Mouse (Mus musculus): ENCODE measurements around the gene Chpt1. TPM values are rescaled to one million over a fixed set of nuclear protein-coding genes. Genes with fewer than 3 reads are reported as not detected.
"Not testable (repeated sequence)": the region's sequence is repeated elsewhere in the genome, so short reads cannot be mapped to it uniquely, and the experiment has no call there.

Chpt1 gene
- total RNA-seq, 4 experiments from 2014 or later: 96.9 to 281 (median 196) TPM

DNA sequence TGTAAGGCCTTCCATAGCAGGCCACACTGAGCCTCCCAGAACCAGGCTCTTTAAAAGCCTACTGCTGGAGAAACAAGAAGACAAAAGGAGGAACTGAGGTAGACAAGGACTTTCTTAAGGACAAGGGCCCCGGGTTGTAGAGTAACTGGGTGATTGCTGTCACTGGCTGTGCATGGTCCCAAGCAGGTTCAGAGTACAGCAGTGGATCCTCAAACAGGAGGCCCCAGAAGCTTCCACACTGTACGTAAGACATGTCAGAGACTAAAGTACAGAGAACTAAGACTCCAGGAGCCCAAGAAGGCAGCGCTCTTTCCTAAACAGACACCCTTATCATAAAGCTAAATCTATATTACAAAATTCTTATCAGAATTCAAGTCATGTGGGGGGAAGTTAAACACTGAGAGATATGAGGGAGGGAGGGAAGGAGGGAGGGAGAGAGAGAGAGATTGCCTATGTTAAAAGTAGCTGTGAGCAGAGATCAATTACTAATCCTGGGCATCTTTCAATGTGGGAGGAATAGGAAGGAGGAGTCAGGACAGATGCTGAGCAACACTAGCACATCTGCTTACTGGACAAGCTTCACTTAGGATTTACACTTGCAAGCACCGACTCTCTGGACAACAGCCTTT lies 8.8 kb downstream of the Chpt1 start:
- no peak for DNase-seq

DNA sequence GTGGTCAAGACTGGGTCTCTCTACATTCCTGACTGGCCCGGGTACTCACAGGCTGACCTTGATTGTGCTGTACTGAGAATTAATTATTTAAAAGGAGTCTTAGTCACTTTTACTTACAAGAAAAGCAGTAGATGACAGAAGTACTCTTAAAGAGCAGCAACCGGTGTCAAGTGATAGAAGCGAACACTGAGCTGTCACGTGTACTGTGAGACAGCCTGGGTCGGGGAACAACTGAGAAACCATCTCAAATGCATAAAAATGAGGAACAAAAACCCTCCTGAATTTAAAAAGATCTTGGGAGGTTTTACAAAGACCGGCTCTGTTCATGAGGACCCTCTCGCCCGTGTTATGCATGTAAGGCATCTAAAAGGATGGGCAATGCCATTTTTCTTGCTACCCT lies 11.2 kb downstream of the Chpt1 start:
- no peak for DNase-seq

DNA sequence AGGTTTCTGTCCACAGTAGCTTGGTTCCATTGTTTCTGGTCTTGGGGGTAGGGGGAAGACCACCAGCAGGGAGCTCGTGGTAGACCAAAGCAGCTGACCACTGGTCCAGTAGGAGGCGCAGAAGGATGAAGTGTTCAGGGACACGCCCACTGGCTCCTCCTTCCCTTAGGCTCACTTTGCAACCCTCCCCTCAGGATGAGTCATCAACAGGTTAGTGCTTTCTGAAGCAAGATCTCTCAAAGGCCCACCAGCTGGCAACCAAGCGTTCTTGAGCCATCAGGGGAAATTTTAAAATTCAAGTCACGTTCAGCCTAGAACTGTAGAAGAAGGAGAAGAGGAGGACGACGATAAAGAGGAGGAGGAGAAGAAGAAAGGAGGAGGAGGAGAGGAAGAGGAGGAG lies 12.2 kb downstream of the Chpt1 start:
- no peak for DNase-seq

DNA sequence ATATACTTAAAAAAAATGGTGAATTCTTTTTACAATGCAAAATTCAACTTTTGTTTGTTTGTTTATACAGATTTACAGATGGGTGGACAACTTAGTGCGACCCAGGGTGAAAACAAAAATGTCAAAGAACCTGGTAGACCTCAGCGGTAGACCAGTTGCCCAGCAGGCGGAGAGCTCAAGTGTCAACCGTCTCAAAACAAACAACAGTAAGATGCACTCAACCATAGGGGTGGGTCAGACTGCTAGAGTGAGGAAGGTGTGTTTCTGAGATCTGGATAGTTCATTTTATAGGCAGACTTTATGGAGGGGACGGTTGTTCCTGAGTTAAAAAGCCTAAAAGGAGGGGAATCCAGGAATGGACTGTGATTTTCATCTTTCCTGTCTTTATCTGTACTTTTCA lies 15.2 kb downstream of the Chpt1 start:
- no peak for DNase-seq

DNA sequence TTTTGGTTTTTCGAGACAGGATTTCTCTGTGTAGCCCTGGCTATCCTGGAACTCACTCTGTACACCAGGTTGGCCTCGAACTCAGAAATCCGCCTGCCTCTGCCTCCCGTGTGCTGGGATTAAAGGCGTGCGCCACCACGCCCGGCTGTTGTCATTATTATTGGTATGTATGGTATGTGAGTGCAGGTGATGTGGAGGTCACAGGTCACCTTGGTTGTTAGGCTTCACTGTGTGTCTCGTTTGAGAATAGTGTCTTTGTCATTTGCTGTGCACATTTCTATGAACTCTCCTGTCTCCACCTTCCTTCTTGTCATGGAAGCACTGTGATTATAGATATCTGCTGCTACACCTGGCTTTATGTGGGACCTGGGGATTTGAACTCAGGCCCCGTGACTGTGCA lies 21.0 kb downstream of the Chpt1 start:
- DNase-seq: not testable (repeated sequence)

DNA sequence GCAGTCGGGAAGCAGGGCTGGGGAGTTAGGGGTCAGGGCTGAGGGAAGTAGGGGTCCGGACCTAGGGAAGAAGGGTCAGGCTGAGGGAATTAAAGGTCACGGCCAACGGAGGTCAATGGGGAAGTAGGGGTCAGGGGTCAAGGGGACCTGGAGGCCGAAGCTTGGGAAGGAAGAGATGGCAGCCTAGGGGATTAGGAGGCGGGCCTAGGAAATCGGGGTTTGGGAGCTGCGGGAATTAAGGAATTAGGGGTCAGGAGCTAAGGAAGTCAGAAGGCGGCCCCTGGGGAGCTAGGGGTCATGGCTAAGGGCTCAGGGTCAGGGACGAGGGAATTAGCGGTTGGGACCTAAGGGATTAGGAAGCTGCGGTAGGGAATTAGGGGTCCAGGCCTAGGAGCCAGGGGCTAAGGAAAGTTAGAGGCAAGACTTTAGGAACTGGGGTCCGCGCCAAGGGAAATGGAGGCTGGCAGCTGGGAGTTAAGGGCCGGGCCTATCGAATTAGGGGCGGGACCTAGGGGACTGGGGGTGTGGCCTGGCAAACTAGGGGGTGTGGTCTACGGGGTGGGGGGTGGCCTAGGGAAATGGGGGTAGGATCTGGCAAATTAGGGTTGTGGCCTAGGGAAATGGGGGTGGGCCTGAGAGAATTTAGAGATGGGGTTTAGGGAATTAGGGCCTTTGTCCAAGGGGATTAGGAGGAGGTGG lies 43.6 kb downstream of the Chpt1 start:
- DNase-seq: no peak

DNA sequence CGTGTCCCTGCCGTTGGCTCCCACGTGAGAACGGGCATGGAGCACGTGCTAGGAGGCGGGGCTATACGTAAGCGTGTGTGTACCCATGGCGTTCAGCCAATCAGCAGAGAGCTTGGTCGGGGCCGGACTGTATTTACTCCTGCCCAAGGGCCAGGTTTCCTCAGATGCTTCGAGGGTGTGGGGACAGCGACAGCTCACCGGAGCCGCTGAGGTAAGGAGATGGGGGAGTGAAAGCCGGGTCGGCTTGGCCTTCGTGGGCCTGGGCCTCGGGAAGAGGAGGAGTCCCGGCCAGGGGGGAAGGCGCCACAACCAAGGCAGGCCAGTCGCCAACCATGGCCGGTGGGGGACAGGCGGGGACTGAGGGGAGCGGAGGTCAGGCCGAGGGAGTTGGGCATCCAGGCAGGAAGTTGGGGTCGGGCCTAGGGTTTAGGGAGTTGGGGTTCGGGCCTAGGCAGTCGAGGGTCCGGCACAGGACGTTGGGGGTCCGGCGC lies 44.3 kb downstream of the Chpt1 start, which contains the start of gene Sycp3:
TSS of gene Sycp3 (plus strand) at position 68 of the 491 bp plus-strand sequence.
- DNase-seq: no peak

DNA sequence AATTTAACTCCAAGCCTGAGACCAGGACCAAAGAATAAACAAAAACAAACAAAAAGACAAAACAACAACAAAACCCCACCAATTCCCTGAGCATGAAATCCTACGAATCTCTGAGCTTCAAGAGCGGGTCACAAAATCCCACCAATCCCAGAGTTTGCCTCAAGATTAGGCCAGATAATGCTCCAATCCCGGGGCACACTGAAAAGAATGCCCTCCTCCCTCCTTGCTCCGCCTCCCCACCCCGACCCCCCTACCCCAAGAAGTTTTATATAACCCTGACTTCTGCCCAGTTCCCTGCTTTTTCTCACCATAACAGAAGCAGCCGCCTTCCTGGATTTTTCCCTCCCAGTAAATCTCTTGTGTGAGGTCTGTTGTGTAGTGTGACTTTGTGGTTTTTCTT lies 46.1 kb downstream of the Chpt1 start:
- no peak for DNase-seq

DNA sequence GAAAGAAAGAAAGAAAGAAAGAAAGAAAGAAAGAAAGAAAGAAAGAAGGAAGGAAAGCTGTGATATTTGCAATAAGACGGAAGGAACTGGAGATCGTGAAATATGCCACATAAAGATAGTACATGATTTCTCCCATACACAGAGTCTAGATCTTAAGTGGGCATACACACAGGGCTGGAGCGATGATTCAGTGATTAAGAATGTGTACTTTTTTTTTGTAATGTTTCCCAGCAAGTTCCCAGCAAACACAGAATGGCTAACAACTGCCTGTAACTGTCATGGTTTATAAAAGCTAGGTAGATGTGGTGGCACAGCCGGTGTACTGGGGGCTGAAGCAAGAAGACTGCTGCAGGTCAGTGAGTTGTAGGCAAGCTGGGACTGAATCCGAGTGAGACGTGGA lies 51.9 kb downstream of the Chpt1 start:
- no peak for DNase-seq

DNA sequence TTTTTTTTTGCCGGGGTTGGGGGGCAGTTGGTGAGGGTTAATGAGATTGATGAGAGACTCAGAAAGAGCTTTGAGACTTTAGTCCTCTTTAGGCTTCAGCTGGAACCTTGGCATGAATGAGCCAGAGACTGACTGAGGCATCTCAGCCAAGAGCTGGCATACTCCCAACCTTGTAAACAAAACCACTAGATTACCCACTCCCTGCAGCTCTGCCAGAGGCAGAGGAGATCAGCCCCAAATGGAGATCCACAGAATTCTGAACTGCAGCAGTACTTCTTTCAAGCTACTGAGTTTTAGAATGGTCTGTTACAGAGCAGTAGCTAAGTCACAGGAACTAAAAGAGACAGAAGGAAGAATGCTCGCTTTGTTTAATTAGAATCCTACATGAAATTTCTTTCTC lies 52.7 kb downstream of the Chpt1 start:
- DNase-seq: no peak

DNA sequence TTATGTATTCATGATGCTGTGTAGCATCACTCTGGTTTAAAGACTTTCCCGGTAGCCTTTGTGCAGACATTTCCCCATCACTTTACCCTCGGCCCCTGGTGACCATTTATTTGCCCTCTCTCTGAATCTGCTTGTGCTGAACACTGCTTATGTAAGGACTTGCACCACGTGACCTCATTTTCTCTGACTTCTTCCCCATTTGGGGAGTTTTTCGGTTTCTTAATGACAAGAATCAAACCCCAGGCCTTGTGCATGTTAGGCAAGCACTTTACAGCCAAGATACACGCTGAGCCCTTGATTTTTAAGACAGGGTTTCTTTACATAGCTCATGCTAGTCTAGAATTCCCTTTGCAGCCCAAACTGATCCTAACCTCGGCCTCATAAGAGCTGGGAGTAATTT lies 62.6 kb downstream of the Chpt1 start:
- DNase-seq: no peak

DNA sequence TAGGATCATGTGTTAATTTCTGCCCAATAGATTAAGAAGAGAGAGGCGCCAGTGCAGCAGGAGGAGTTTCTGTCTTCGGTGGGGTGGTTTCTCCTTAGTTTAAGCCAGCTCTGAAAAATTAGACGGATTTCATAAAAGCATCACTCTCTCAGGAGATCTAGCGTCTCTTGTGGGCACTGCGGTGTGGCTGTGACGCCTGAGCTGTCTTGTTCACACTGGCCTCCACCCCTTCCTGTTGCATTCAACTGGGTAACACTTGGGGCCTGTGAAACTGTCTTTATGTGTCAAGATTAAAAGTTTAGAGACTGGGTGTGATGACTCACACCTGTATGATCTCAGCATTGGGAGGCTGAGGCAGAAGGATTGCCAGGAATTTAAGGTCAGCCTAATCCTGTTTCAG lies 75.9 kb downstream of the Chpt1 start:
- no peak for DNase-seq

DNA sequence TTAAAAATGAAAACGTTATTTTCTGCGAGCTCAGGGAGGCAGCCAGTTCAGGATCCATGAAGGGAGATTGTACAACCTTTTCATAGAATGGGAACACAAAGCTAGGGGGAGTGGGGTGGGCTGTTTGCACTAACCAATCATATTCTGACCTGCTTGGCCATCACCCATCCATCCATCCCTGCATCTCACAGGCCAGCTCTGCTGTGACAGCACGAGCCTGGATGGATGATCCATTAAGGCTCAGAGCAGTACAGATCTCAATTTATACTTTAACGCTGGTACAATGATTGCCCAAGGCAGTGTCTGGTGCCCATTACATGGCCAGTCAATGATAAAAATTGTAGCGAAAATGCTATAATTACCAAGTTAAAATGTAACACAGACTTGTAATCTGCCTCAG lies 77.0 kb downstream of the Chpt1 start:
- no peak for DNase-seq

DNA sequence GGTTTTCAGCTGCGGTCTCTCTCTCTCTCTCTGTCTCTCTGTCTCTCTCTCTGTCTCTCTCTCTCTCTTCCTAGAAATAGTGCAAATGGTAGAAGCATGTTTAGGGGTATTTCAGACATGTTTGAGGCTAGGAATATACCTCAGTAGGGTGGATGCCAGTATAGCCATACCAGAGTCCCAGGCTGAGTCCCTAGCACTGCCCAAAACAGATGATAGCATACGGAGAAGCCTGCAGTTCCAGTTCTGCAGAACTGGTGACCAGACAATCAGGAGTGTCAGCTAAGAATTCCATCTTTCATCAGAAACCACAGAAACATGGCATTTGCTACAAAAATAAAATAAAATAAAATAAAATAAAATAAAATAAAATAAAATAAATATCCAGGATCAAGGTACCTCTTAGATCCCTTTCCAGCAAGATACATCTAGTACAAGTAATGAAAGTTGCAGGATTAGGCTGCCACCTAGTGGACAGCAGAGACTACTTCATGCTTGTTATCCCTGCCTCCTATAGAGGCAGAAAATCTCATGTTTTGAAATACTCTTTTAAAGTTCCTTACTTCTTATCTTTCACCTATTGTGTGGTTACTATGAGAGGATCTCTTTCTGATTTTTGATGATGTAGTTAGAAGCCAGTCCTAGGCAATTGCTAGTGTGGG lies 77.6 kb downstream of the Chpt1 start:
- peak; percentile 21 for DNase-seq

DNA sequence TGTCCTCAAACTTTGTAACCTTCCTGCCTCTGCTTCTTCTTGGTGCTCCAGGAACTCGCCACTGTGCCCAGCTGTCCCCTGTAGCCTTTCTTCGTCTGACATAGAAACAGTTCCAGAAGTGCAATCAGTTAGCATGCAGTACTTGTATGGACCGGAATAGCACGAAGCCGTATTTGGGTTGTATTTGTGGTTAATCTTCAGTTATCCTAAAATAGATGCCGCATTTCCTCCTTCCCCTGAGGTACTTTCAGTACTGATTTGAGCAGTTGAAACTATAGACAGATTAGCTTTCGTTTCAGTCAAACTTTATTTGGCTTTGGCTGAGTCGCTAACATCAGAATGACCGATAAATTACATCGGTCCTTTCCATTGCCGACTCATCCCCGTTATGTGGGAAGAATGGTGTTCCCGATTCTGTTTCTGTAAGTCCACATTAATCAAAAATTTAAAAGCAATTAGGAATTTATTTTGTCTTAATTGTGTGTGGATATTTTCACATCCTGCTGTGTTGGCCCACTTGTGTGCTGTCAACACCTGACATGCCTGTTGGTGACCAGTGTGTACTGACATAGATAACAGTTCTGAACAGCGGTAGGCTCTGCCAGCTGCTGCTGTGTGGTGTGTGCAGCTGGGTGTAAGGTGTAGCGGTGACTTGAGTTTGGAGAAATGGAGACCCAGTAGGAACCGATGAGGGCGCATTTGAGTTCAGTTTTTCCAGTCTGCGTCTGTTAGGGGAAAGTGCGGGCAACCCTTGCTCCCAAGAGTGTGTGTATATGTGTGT lies 83.0 kb downstream of the Chpt1 start:
- no peak for DNase-seq

DNA sequence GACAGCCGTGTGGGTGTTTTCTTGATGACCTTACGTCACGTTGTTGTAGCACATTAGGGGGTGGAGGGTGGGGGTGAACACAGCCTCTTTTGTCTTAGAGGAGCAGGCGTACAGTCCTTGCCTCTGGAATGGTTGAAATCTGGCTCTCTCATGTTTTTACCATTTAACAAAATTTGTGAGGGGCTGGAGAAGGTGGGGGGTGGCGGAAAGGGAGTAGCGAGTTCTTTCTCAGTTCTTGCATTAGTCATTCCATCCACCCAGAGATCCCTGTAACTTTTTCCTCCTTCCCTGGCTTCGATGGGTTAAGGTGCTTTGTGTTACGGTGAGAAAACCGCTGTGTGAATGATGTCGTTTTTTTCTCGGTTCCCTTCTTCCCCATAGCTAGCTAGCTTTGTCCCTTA lies 83.7 kb downstream of the Chpt1 start:
- no peak for DNase-seq

DNA sequence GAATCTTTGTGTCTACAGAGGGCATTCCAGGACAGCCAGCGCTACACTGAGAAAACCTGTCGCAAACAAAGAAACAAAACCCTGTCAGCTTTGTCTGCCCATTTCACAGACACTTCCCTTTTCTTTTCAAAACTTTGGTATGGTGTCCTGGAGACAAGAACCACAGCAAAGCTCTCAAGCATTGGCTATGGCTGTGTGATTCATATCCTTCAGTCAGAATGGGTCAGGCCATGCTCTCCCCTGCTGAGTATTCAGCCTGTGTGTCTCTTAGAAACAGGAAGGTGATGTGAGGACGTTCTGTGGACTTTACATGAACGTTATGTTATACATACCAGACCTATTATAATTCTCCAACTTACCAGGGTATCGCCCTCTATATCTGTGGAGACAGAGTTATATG lies 86.2 kb downstream of the Chpt1 start:
- DNase-seq: no peak

DNA sequence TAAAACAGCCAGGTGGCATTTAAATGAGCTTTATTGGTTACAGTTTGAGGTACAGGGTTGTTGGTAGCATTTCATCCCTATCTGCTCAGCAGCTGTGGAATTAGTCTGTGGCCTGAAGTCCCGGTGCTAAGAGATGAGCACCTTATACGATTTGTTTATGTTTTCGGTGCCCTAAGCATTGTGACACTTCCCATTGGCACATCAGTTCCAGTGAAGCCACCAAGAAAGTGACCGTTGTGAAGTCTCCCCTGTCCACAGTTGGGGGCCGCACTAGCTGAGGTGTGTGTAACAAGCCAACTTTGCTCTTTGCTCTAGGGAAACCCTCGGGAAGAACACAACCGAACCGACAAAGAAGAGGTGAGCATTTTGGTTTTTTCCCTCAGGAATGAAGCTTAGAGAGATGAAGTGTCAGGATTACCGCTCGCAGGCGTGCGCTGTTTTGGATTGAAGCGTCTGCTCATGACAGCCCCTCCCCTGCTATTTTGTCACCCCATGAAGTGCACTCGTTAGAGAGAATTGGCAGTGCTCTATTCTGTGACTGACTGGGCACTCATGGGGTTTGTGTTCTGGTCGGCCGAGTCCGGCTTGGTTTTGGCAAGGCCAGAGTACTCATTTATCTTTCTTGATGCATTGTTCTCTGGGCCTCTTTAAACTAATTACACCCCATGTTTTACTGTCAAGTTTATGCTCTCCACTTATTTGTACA lies 91.4 kb downstream of the Chpt1 start:
- no peak for DNase-seq

DNA sequence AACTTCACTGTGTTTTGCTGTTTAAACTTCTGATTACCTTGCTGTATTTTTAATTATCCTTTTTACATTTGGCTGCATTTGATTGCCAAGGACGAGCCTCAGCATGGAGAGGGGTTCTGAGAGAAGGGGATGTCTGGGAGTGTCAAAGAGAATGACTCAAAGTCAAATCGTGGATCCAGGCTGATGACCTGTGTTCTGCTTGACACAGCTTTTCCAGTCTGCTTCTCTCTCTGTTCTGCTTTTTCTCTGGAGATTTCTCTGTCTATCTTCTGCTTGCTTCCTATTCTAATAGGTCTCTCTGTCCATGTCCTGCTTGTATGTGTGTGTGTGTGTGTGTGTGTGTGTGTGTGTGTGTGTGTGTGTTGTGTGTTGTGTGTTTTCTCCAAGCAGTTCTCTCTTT lies 94.1 kb downstream of the Chpt1 start:
- DNase-seq: no peak

DNA sequence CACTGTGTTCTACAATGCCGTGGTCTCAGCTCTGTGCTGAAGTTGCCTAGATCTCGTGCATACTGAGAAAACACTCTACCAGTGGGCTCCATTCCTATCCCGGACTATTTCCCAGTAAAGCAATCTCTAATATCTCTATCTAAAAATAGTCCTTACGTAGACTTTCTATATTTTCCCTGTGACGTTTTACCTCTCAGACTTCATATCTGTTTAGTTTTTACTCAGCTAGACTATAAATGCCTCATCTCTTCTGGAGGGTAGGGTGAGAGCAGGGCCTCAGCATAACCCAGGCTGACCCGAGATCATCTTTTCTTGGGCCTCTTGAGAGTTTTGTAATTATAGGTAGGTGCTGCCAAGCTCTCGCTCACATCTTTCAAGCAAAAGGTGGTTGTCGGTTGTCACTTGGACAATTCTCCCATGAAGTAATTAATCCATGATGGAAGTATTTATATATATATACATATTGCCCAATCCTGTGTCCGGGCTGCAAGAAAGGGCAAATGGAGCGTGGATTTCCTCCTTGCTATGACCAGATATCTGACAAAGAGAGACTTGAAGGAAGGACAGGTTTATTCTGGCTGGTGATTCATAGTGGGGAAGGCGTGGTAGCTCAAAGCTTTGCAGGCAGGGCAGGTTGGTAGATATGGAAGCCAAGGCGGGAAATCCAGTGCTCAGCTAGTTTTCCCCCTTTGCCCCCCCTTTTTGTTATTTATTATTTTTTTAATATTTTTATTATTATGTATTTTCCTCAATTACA lies 95.8 kb downstream of the Chpt1 start:
- DNase-seq: no peak

DNA sequence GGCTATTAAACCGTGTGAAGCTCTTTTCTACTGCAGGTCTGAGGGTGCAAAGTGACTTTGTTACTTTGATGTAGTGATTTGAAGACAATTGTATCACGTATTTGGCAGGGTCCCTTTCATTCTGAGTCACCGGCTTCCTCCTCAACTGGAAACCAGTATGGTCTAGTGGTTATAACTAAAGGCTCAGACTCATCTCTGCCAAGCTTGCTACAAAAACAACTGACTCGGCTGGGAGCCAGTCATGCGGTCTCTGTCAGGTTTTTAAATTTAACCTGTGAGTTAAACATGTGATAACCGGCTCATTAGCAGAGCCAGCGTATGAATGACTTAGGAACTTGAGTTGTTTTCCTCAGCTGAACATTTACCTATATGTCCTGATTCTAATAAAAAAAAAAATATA lies 98.1 kb downstream of the Chpt1 start:
- DNase-seq: no peak

DNA sequence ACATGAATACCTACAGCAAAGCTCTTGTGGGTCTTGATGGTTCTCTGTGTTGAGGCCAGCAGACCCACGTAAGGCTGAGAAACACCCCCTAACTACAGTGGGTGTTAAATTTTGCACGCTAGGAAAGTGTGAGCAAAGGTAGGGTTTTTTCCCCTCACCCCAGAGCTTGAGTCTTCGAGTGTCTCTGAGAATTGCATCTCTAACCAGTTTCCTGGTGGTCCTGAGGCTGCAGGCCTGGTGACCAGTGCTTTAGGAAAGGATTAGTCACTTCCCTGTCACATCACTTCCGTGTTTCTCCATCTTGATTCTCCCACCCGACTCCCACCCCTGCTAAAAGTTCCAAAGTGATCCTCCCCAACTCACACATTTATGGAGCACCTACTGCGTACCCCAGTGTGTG lies 99.7 kb downstream of the Chpt1 start:
- DNase-seq: no peak
